Mouse (Mus musculus) heart, postnatal 0 days (tissue): ENCODE data around the gene Zfhx3.

Experiments
- CTCF ChIP-seq: IDR thresholded peaks from 2 replicates; pipeline ENCODE4 v1.5.1; 2016; ENCODE audit warnings: antibody characterized with exemption, control low read depth, low read depth
- EP300 ChIP-seq: IDR thresholded peaks from 2 replicates; pipeline ENCODE4 v1.6.1; 2016; ENCODE audit warnings: antibody characterized with exemption, low read depth

- TF ChIP-seq CTCF (no peak; the same call in 1 of the 2 replicates), EP300 (no peak)
These were observed 144.5 kb downstream of the Zfhx3 start for GRCm38 (mm10) chr8:108086913-108087312.
